Mouse (Mus musculus): Measurements from ENCODE around the gene Nisch.

GRCm38 (mm10) chr14:31160196-31161150 is 56.3 kb downstream of the Nisch start:
- TF ChIP-seq ZC3H11A (IDR thresholded peaks at IDR 0.05; ENCODE audit: borderline replicate concordance, low read depth, low read length): no peak
- no peak for TF ChIP-seq HCFC1 (IDR thresholded peaks at IDR 0.05; ENCODE audit: borderline replicate concordance, insufficient read depth, low read length)

Data from ES-E14 (cell line).